Mouse (Mus musculus): Measurements from ENCODE around the gene Traf3. TPM values are rescaled to one million over a fixed set of nuclear protein-coding genes. Genes with fewer than 3 reads are reported as not detected.

Traf3 gene
- 10 to 100 TPM; 25.7 to 35.6 TPM for total RNA-seq (2021)
- 22.7 and 23.3 TPM in 2 replicates for polyA plus RNA-seq (2012; rRNA removed)
- long read RNA-seq, full-length matches to known transcripts = 1 of 7 reads
- long read RNA-seq, partial matches to known transcripts = 0 of 7 reads
- long read RNA-seq, other reads (novel, unspliced or antisense) = 6 of 7 reads

DNA sequence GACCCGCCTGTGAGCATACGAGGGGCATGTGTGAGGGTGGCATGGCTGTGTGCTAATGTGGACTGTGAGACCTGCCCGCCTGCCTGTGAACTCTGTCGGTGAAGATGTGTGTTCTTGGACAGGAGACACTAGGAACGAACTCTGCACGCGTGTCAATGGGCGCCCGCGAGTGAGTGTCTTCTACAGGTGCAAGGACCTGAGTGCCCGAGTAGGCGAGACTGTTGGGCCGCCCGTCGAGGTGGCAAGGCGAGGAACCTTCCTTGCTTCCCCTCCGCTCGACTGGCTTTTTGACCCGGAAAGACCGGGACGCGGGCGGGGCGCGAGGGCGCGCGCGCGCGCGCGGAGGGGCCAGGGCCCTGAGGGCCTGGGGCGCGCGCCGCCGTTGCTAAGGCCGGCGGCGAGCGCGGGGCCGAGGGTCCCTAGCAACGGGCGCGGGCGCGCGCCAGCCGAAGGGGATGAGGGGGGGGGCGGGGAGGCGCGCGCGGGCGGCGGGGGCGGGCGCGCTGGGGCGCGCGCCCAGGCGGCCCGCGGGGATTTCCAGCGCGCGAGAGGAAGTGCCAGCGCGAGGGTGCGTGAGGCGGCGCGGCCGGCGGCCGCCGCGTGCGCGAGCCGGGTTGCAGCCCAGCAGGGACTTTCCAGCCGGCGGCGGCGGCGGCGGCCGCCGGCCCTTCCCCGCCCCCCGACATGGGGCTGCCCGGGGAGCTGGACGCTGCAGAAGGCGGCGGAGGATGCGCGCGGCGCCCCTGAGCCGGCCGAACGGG is at the start of gene Traf3:
Gene Traf3 (plus strand): TSS at position 540 of the 761 bp plus-strand sequence.
- DNase-seq = peak; percentile 87

DNA sequence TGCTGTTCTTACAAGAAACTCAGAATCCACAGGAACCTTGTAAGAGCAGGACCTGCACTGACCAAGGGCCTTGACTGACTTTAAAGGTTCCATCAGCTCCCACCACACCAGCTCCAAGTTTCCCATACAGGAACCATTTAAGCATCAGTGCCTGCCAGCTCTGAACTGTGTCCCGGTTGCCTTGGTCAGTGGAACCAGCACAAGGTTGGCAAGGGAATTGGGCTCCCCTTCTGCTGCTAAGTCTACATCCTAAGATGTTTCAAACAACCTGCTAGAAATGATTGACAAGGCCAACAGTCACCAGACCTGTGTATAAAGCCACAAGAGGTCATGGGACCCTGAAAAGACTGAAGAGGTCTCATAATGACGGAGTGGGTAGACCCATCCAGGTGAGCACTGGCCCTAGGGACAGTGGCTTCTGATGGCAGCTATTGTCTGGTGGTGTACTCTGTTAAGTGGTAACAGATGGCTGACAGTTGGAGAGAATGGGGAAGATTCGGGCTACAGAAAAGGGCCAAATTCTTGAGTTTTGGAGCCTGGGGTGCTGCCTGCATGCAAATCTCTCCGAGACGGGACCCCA is 46.6 kb upstream of the Traf3 start:
- no peak for DNase-seq

- no peak for DNase-seq
Observed at GRCm38 (mm10) chr12:111120976-111121645, 45.1 kb upstream of the Traf3 start.

DNA sequence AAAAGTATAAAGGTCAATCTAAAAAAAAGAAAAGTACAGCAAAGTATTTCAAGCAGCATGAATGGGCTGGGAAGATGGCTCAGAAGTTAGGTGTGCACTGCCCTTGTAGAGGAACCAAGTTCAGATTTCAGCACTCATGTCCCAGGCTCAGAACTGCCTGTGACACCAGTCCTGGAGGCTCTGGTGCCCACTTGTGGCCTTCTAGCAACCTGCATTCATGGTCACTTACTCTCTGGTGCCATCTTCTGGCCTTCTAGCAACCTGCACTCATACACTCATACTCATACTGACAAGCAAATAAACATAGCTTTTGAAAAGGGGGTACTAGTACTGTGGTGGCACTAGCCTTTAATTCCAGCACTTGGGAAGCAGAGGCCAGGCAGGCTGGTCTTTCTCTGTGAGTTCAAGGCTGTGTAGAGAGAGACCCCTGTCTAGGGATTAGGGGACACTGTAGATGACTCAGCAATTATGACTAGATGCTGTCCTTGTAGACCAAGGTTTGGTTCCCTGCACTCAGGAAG is 43.8 kb upstream of the Traf3 start:
- no peak for DNase-seq

- no peak for DNase-seq
Observed at GRCm38 (mm10) chr12:111124601-111125260, 41.4 kb upstream of the Traf3 start.

DNA sequence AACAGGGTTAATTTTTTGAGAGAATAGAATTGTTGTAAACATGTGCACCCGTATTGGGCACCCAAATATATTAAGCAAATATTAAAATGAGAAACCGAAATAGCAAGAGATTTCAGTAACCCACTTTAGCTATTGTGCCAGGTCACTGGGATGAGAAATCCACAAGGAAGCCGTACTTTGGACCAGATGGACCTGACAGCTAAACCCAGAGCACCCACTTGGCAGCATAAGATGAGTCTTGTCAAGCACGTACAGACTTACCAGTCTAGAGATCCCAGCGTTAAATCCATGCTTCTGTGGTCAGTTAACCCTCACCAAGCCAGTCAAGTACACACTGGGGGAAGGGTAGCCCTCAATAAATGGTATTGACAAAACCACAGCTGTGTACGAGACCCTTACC is 40.5 kb upstream of the Traf3 start:
- DNase-seq = no peak

DNA sequence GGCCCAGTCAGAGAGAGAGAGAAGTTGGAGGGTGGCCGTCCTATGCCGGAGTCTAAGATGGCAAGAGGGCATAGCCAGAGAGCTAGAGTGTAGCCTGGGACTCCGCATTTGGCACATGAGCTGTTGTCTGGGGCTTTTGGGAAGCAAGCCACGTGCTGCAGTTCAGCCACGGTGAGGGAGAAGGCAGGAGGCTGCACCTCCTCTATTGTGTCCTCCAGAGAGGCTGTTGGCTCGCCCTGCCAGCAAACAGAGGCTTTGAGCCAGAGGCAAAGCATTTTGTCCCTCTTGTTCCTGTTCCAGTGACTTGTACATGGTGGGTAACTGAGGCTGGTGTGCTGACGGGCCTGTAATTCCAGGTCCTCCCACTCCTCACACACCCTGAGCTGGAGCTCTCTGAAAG is 32.0 kb upstream of the Traf3 start:
- no peak for DNase-seq

- DNase-seq = no peak
Observed at GRCm38 (mm10) chr12:111134791-111135733, 31.1 kb upstream of the Traf3 start.

GRCm38 (mm10) chr12:111135953-111136352 is 30.2 kb upstream of the Traf3 start:
- DNase-seq = no peak

- no peak for DNase-seq
Observed at GRCm38 (mm10) chr12:111137079-111137478, 29.1 kb upstream of the Traf3 start.

DNA sequence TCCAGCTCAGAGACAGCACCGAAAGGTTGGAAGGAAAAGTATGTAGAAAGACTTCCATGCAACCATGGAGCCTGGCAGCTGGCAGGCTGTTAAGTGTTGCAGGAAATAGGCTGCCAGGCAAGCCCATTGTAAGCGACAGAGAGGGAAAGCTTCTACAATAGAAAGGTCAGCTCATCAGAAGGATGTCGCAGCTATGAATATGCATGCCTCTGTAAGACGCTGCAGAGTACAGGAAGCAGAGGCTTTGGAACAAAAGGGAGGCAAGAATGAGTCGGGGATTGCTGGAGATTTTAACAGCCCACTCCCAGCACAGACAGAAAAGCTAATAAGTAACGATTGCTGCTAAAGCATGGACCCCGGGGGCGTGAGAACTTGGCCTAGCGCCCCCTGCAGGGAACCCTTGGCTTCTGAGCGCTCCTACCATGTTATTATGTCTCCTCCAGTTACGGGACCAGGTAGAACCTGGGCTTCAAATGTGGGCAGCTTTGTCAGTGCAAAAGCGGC is 23.1 kb upstream of the Traf3 start:
- DNase-seq = no peak

DNA sequence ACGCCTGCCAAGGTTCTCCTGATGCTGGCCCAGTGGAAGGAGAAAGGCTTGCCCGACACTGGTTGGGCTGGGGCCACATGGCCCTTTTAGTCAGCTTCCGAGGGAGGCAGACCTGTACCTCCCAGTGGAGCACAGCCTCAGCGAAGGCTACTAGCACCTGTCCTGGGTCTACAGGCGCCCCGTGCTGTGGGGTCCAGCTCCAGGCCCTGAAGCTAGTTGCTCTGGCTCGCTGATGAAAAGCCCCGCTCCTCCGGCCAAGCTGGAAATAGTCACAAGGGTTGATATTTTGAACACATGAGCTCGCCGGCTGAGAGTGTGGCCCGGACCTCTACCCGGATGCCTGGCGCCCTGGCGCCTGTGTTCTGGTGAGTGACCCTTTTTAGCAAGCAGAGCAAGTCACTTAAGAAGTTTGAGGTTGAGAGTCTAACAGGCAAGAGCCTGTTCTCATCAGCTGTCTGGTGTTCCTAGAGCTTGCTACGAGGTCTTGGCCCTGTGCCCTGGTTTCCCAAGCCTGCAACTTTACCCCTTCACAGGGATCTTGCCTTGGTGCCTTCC is 22.6 kb upstream of the Traf3 start:
- no peak for DNase-seq

DNA sequence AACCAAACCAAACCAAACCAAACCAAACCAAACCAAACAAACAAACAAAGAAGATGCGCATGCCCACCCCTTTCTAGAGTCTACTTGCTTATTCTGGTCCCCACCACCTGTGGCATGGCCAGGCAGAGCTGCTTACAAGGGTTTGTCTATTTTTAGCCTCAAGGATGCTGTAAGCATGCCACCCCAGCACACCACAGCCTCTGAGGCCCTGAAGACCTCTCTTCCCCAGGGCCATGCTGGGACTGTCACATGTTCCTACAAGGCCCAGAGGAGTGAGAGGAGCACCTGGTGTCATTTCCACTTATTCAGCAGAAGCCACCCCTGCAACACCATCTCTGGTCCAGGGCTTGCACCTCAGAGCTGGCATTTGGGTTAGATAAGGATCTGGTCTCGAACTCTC is 21.6 kb upstream of the Traf3 start:
- no peak for DNase-seq

- no peak for DNase-seq
Observed at GRCm38 (mm10) chr12:111145269-111145668, 20.9 kb upstream of the Traf3 start.

DNA sequence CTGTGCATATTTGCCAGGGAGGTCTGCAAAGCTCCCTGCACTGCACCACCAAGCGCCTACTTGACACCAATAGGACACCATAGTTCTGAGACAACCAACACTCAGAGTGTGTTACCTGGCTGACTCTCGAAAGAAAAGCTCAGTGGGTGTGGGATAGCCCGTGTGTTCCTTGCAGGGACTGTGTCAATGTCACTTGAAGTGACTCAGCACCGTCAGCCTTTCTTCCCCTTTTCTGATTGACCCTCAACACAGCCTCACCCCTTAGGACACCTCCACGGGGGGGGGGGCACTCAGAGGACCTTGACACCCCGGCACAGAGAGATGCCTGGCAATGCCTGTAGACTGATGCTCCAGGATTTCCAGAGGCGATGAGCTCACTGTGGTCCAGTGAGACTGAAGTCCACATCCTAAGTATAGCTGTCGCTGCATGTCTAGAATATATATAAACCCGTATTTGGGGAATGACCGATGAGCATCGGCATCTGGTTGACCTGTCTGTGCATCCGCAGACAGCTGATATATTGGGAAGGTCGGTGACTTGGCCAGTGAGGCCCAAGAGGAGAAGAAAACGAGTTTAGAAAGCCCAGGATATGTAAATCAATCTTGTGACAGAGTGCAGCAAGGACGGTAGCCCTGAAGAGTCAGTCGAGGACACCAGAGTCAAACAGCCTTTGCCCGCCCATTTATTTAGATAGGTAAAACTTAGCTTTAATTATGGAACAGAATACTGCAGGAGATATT is 16.5 kb upstream of the Traf3 start:
- DNase-seq = peak; percentile 39

DNA sequence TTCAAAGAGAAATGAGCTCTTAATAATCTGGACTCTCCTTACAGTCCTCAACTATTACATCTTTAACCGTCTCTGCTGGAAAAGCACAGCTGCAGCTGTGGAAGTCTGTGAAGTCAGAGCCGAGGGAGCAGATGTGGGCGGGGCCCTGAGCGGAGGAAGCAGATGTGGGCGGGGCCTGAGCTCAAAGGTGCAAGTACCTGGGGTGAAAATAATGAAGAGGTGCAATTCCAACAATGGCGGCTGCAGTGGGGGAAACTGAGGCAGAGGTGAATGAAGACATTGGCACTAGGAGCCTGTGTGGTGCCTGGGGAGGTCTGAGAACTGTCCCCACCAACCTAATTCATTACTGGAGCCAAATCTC is 16.0 kb upstream of the Traf3 start:
- DNase-seq = no peak

GRCm38 (mm10) chr12:111151422-111152156 is 14.6 kb upstream of the Traf3 start:
- DNase-seq = no peak

DNA sequence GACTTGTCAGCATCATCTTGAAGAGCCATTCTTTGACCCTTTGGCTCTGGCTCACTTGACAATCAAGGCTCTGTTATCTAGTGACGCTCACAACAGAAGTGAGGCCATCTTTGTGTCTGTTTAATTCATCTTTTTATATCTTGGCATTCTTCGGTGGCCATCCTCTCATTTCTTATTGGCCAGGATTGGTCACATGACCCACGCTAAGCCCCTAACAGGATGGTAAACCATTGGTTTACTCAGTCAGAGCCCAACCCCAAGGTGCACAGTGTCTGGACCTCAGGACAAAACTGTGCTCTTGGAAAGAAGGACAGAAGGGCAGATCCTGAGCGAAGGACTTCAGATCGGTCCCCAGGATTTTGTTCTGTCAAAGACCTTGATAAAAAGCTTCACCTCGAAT is 13.6 kb upstream of the Traf3 start:
- DNase-seq = no peak
